Comparison of ENCODE assay signal across 9 mouse cellular contexts in genomic region chr16:95347202-95347601, GRCm38 (mm10).
DNase-seq lines count a peak whose midpoint lies in the region; ATAC-seq lines count a peak whose summit lies in the region.
"Had no signal": no experiment of that assay in that cellular context is flagged by ENCODE, and none has a peak within 500 bp of the region (broad histone marks: within the 10 kb centered on the region; RNA-seq: fewer than 3 reads in every experiment).

No protein-coding gene starts in this region.

- no peaks in the 10 kb centered on the region for H3K36me3 ChIP-seq in megakaryocyte, embryonic 14.5 days (replicated peaks; ENCODE audit: low read length)
- H3K36me3 ChIP-seq in heart, embryonic 11.5 days (ENCODE audit: control insufficient read depth, insufficient read depth, low read length), result no peaks in the 10 kb centered on the region

- H3K27me3 ChIP-seq in megakaryocyte, embryonic 14.5 days (replicated peaks), result no peaks in the 10 kb centered on the region
- H3K27me3 ChIP-seq in heart, embryonic 11.5 days (ENCODE audit: control insufficient read depth, insufficient read depth, low read length), result no peaks in the 10 kb centered on the region

- no peak for ATAC-seq in megakaryocyte, adult 5-6 weeks (ENCODE audit: poor library complexity, severe bottlenecking)
- peak; percentile 82 for ATAC-seq in heart, embryonic 11.5 days (replicated peaks; ENCODE audit: insufficient number of reproducible peaks, low FRiP score, low TSS enrichment)

- no peaks in the 10 kb centered on the region for H3K9me3 ChIP-seq in megakaryocyte, embryonic 14.5 days
- H3K9me3 ChIP-seq in heart, embryonic 11.5 days (replicated peaks; ENCODE audit: control insufficient read depth, low read length), result no peaks in the 10 kb centered on the region

- peak overlapping the region; percentile 80 for H3K27ac ChIP-seq in heart, embryonic 11.5 days (ENCODE audit: low read depth, low read length)

- DNase-seq in kidney, postnatal 25 days, result peak; percentile 71 to 85
- peak; percentile 3 for DNase-seq in ovary, postnatal 14 days (ENCODE audit: low spot score)
- no peak for DNase-seq in cerebellum, adult 8-10 months
- no peak for DNase-seq in layer of hippocampus, adult 11-12 months (ENCODE audit: low spot score)
- no peak for DNase-seq in cerebellum, postnatal 4 days (ENCODE audit: low spot score in 2 of 2)

- 1% methylated on average over 3 of the region's 3 CpGs for WGBS in heart, embryonic 11.5 days (ENCODE audit: insufficient replicate concordance)

- H3K4me3 ChIP-seq in megakaryocyte, embryonic 14.5 days (replicated peaks), result peak overlapping the region; percentile 88
- 0 out of 2 replicates have a peak overlapping the region, but pooled peaks have one; percentile 12 for H3K4me3 ChIP-seq in heart, embryonic 11.5 days (ENCODE audit: low read depth, low read length)
- H3K4me3 ChIP-seq: myocyte had no signal

- H3K4me1 ChIP-seq in megakaryocyte, embryonic 14.5 days, result peaks cover 87% of the 10 kb centered on the region
- H3K4me1 ChIP-seq in heart, embryonic 11.5 days (ENCODE audit: control insufficient read depth, insufficient read depth, low read length), result peaks cover 35% of the 10 kb centered on the region

- H3K4me2 ChIP-seq in heart, embryonic 11.5 days, result peak overlapping the region; percentile 47

- no peak overlapping the region; the same call in 1 of the 2 replicates for H3K9ac ChIP-seq in heart, embryonic 11.5 days (ENCODE audit: low read depth, low read length)

Comparison
In these comparisons a context has a peak if more than half of its experiments do, and no peak if none do; other contexts are left out.
1. DNase-seq: peak in kidney, postnatal 25 days (2 of 2) and ovary, postnatal 14 days (single experiment); none in cerebellum, adult 8-10 months (single experiment), layer of hippocampus, adult 11-12 months (single experiment) and cerebellum, postnatal 4 days (0 of 2).